Mouse (Mus musculus) embryonic facial prominence, embryonic 14.5 days (tissue): Measurements from ENCODE around the gene BC067074. TPM values are rescaled to one million over a fixed set of nuclear protein-coding genes. Genes with fewer than 3 reads are reported as not detected.

Experiments
- ATAC-seq: fragments of 200-750 bp; cut with Nextera tagmentation; 2 replicates; pipeline ENCODE4 v1.8.0; 2017; ENCODE audit warnings: low read depth, moderate number of reproducible peaks, moderate TSS enrichment
- DNase-seq: peaks from one replicate; pipeline ENCODE4 v3.0.0-alpha.2; 2015; ENCODE audit warnings: low spot score
- H3K27ac ChIP-seq: fragments of 300-500 bp; sonication (generic); replicated peaks from 2 replicates; pipeline ENCODE4 v1.5.1; 2014; ENCODE audit warnings: low read depth, mild to moderate bottlenecking, low read length, moderate library complexity
- H3K27me3 ChIP-seq: fragments of 300-500 bp; sonication (generic); replicated peaks from 2 replicates; pipeline ENCODE4 v1.6.1; 2014; ENCODE audit warnings: low read length; ENCODE audit not compliant: control insufficient read depth, insufficient read depth
- H3K36me3 ChIP-seq: fragments of 300-500 bp; sonication (generic); 2 replicates; pipeline ENCODE4 v1.6.1; 2014; ENCODE audit warnings: low read length, mixed read lengths; ENCODE audit not compliant: control insufficient read depth, insufficient read depth
- H3K4me1 ChIP-seq: fragments of 300-500 bp; sonication (generic); 2 replicates; pipeline ENCODE4 v1.6.1; 2014; ENCODE audit warnings: antibody characterized with exemption, low read length; ENCODE audit not compliant: control insufficient read depth, insufficient read depth
- H3K4me2 ChIP-seq: fragments of 300-500 bp; sonication (generic); 2 replicates; pipeline ENCODE4 v1.6.1; 2014; ENCODE audit warnings: low read depth, mild to moderate bottlenecking, low read length, moderate library complexity, mixed read lengths
- H3K4me3 ChIP-seq: fragments of 300-500 bp; sonication (generic); 2 replicates; pipeline ENCODE4 v1.5.1; 2014; ENCODE audit warnings: low read depth, mild to moderate bottlenecking, low read length
- H3K9ac ChIP-seq: fragments of 300-500 bp; sonication (generic); 2 replicates; pipeline ENCODE4 v1.6.1; 2014; ENCODE audit warnings: low read depth, mild to moderate bottlenecking, low read length, moderate library complexity, mixed read lengths
- H3K9me3 ChIP-seq: fragments of 300-500 bp; sonication (generic); 2 replicates; pipeline ENCODE4 v1.6.1; 2016; ENCODE audit warnings: low read length; ENCODE audit not compliant: control insufficient read depth
- WGBS: fragments of 180-500 bp; shearing (Covaris S2); extraction: QIAGEN DNeasy Blood & Tissue Kit; methylation state at CpG from one replicate; pipeline ENCODE4 v1.1.7; 2014; 5-methylcytosine and 5-hydroxymethylcytosine counted together
- polyA plus RNA-seq: library from polyadenylated mRNA; unstranded; fragments of >200 nt; fragmentation: Nextera tagmentation; extraction: Ambion mirVana; gene quantifications from 2 replicates; pipeline ENCODE4 v1.2.1, GENCODE M21; 2014

The BC067074 gene
- polyA plus RNA-seq, 1 experiment from 2014 or later = 6.9 TPM

DNA sequence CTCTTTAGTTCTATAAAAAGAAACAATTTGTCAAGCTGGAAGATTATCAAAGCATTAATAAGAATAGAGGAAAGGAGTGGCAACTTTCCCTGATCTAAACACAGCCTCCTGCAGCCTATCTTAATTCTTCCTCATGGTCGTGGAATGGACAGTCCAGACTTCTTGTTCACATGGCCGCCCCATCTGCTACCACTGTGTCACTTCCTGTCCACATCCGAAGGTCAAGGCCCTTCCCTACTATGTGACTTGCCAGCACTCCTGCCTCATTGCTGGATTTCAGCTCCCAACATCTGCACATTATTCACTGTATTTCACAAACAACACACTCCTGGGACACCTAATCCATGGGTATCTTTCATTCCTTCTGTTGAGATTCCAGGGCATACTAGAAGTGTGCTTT lies 128.5 kb downstream of the BC067074 start:
- DNase-seq (no peak), ATAC-seq (no peak)
- Histone ChIP-seq H3K27me3 (no peaks in the 10 kb centered on the region), H3K9me3 (no peaks in the 10 kb centered on the region), H3K9ac (no peak overlapping the region), H3K4me3 (no peak overlapping the region), H3K4me1 (0 out of 2 replicates have a peak, but pooled peaks cover 4% of the 10 kb centered on the region), H3K36me3 (no peaks in the 10 kb centered on the region), H3K27ac (no peak overlapping the region), H3K4me2 (no peak overlapping the region)
- WGBS = 70% methylated on average over 3 of the region's 3 CpGs

DNA sequence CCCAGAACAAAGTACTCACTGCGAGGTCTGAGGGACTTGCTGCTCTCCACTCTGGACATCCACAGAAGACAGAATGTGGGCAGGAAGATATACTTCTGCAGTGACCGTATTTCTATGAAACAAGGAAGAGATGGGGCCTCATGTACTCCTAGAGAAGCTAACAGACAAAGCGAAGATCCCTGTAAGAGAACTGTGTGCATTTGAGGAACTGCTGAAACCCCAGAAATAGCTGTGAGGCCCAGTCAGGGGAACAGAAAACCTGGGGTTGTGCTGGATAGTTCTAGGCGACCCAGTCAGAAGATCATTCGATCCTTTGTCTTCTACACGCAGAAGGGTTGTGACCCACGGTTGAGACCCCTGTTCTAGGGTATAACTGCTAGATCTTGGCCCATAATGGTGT lies 130.9 kb downstream of the BC067074 start:
- H3K9ac ChIP-seq = no peak overlapping the region
- ATAC-seq (no peak), DNase-seq (no peak)
- H3K4me1 ChIP-seq = 0 out of 2 replicates have a peak, but pooled peaks cover under 1% of the 10 kb centered on the region
- H3K4me3 ChIP-seq = no peak overlapping the region
- H3K27me3 ChIP-seq = no peaks in the 10 kb centered on the region
- no peaks in the 10 kb centered on the region for H3K9me3 ChIP-seq
- H3K27ac ChIP-seq = no peak overlapping the region
- H3K36me3 ChIP-seq = no peaks in the 10 kb centered on the region
- H3K4me2 ChIP-seq = no peak overlapping the region
- 83% methylated on average over 7 of the region's 7 CpGs for WGBS

DNA sequence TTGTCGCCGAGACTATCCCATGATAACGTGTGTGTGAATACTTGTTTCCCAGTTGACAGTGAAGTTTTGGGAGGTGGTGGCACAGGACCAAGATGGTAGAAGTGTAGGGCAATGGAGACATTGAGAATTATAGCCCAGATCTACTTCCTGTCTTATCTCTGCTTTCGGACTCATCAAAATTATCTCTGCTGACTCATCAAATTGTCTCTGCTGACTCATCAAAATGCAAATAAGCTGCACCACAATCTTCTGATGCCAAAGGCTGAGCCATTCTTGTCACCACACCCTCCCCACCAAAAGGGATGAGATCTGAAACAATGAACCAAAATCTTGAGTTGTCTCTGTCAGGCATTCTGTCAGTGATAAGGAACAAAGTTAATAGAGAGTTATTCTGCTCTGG lies 132.9 kb downstream of the BC067074 start:
- Histone ChIP-seq H3K27ac (no peak overlapping the region), H3K4me2 (no peak overlapping the region), H3K36me3 (no peaks in the 10 kb centered on the region), H3K4me1 (no peaks in the 10 kb centered on the region), H3K9me3 (no peaks in the 10 kb centered on the region), H3K9ac (no peak overlapping the region), H3K4me3 (no peak overlapping the region), H3K27me3 (no peaks in the 10 kb centered on the region)
- DNase-seq = no peak
- no peak for ATAC-seq
- 94% methylated on average over 4 of the region's 4 CpGs for WGBS

Other genes starting within 250 kb of the BC067074 start
- 210 and 222 TPM in 2 replicates for gene Gpx8, start 246.7 kb upstream of the BC067074 start, polyA plus RNA-seq
- 0.46 TPM in 1 of 2 replicates, not detected in the other for gene Gzma, start 192.2 kb upstream of the BC067074 start, polyA plus RNA-seq
- gene Esm1, start 83.5 kb upstream of the BC067074 start, polyA plus RNA-seq = 1.8 and 2.3 TPM in 2 replicates
- not detected in 2 replicates for gene Gzmk, start 67.3 kb upstream of the BC067074 start, polyA plus RNA-seq